Mouse (Mus musculus): ENCODE measurements at regions not wholly inside any gene's neighbourhood (a gene's known extent, or its start where the extent isn't known, plus 50 kb on each side); places are given as distances from the start of the nearest gene placed in this dataset.
A peak's percentile ranks its signal among the peaks of the same experiment; 100 is the strongest.

DNA sequence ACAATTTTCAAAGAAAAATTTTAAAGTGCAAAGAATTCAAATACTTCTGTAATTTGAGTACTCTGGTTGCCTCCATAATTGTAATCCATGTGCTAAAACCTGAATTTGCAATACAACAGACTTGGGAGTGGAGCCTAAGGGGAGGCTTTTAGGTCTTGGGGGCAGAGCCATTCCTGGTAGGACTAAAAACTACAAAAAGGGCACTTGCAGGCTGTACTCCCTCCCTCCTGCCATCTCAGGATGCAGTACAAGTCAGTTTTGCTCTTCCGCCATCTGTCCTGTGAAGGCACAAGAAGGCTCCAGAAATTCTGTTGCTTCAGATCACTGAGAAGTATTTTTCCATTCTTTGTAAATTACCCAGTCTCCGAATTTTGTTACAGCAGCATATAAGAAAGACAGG lies 467.4 kb upstream of the Nox3 start:
- H3K36me3 ChIP-seq = no peaks in the 10 kb centered on the region
- no peak overlapping the region for H3K27ac ChIP-seq
- no peak overlapping the region for H3K9ac ChIP-seq
- ATAC-seq (ENCODE audit: low FRiP score, low read depth) = no peak
- H3K4me2 ChIP-seq (replicated peaks) = no peak overlapping the region
- no peaks in the 10 kb centered on the region for H3K27me3 ChIP-seq
- no peaks in the 10 kb centered on the region for H3K9me3 ChIP-seq
- H3K4me3 ChIP-seq = no peak overlapping the region
- no peaks in the 10 kb centered on the region for H3K4me1 ChIP-seq
- WGBS = 88% methylated on average over 2 of the region's 2 CpGs

DNA sequence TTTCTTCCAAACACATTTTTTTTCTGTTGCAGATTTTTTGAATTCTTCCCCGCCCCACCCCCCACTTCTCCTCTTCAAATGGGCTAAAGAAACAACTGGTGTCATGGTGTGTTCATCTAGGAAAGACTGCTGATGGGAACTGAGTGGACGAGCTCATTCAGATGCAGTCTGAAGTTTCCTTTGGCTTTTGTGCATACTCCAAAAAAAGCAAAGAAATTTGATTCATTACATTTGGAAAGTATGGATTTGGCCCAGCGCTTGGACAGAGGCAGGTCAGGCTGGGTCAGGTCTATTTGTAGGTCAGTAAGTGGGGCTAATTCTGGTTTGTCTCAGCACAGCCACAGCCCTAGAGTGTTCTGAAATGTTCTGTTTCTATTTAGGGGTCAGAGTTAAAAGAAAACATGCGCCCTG lies 477.9 kb upstream of the Nox3 start:
- Histone ChIP-seq H3K9ac (no peak overlapping the region), H3K4me3 (no peak overlapping the region), H3K27me3 (no peaks in the 10 kb centered on the region), H3K36me3 (no peaks in the 10 kb centered on the region), H3K4me2 (replicated peaks) (no peak overlapping the region), H3K4me1 (peaks cover 12% of the 10 kb centered on the region), H3K9me3 (no peaks in the 10 kb centered on the region), H3K27ac (no peak overlapping the region)
- ATAC-seq (ENCODE audit: low FRiP score, low read depth) = 0 out of 2 replicates have a peak, but pooled peaks have one; percentile 48
- WGBS = 33% methylated on average over 4 of the region's 4 CpGs

GRCm38 (mm10) chr17:4175006-4175405 lies 478.9 kb upstream of the Nox3 start:
- peaks cover 12% of the 10 kb centered on the region for H3K4me1 ChIP-seq
- no peak overlapping the region for H3K4me3 ChIP-seq
- no peaks in the 10 kb centered on the region; the same call in 1 of the 2 replicates for H3K9me3 ChIP-seq
- no peak for ATAC-seq (ENCODE audit: low FRiP score, low read depth)
- no peak overlapping the region for H3K9ac ChIP-seq
- WGBS = 83% methylated on average over 9 of the region's 9 CpGs
- no peaks in the 10 kb centered on the region for H3K27me3 ChIP-seq
- no peaks in the 10 kb centered on the region for H3K36me3 ChIP-seq
- H3K27ac ChIP-seq = no peak overlapping the region
- H3K4me2 ChIP-seq (replicated peaks) = no peak overlapping the region

- no peak overlapping the region for H3K4me2 ChIP-seq (replicated peaks)
- H3K9me3 ChIP-seq = no peaks in the 10 kb centered on the region; the same call in 1 of the 2 replicates
- no peaks in the 10 kb centered on the region for H3K27me3 ChIP-seq
- H3K4me1 ChIP-seq = peaks cover 12% of the 10 kb centered on the region
- no peak overlapping the region for H3K4me3 ChIP-seq
- H3K9ac ChIP-seq = no peak overlapping the region
- no peaks in the 10 kb centered on the region for H3K36me3 ChIP-seq
- H3K27ac ChIP-seq = no peak overlapping the region
- WGBS = 84% methylated on average over 3 of the region's 3 CpGs
- ATAC-seq (ENCODE audit: low FRiP score, low read depth) = no peak
Observed at GRCm38 (mm10) chr17:4176524-4176923, 480.5 kb upstream of the Nox3 start.

DNA sequence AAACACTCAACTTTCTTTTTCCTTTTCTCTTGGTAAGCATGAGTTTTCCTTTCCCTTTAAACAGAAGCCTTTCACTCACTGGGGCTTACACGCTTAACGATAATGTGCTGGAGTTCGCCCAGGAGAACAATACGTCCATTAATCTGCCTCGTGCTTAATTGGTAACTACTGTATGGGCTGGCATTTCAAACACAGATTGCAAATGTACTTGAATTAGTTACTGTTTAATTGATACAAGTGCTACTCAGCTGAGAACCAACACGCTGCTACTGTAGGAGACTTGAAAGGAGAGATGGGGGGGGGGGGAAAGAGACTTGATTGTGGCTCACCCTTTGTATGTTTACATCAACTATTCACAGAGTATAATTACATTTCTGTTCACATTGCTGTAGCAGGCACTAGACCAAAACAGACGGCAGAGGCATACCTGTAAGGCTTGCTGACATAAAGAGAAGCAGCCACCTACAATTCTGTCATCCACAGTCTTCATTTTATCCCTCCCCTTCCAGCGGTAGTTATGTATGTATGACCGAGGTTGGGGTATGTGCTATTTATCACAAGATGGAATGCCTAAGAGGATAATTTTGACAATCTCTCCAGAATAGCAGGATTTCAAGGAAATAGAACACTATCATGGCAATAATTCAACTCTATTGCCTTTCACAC lies 481.6 kb upstream of the Nox3 start:
- no peak for ATAC-seq (ENCODE audit: low FRiP score, low read depth)
- 34% methylated on average over 9 of the region's 9 CpGs for WGBS
- H3K27me3 ChIP-seq = no peaks in the 10 kb centered on the region

GRCm38 (mm10) chr17:4179271-4179670 lies 483.2 kb upstream of the Nox3 start:
- Histone ChIP-seq H3K4me2 (replicated peaks) (no peak overlapping the region), H3K27ac (no peak overlapping the region), H3K9me3 (no peaks in the 10 kb centered on the region; the same call in 1 of the 2 replicates), H3K9ac (no peak overlapping the region), H3K4me1 (peaks cover 5% of the 10 kb centered on the region), H3K4me3 (no peak overlapping the region), H3K27me3 (no peaks in the 10 kb centered on the region), H3K36me3 (no peaks in the 10 kb centered on the region)
- no peak for ATAC-seq (ENCODE audit: low FRiP score, low read depth)
- 48% methylated on average over 1 of the region's 1 CpGs for WGBS

More for the DNA sequence above, 481.6 kb upstream of the Nox3 start:
- no peak overlapping the region; the same call in 1 of the 2 replicates for H3K4me2 ChIP-seq (replicated peaks)
- no peaks in the 10 kb centered on the region; the same call in 1 of the 2 replicates for H3K9me3 ChIP-seq
- no peak overlapping the region for H3K4me3 ChIP-seq
- peaks cover 12% of the 10 kb centered on the region for H3K4me1 ChIP-seq
- no peaks in the 10 kb centered on the region for H3K36me3 ChIP-seq
- no peak overlapping the region for H3K9ac ChIP-seq
- no peak overlapping the region for H3K27ac ChIP-seq

DNA sequence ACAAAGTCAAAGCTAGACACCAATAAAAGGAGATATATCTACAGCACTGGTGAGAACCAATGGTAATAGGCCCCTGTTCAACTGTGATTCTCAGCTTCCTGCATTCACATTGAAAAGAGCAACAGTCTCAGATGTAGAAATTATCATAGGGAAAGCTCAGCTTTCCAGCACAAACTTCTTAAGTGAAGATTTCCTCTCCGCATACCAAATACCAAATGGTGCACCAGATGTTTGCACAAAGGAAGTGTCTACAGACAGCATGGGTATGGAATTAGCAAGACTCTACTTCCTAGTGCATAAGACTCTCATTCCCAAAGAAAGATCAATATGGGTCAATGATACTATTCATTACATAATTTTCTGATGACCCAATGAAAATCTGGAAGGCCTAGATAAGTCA lies 486.0 kb upstream of the Nox3 start:
- no peaks in the 10 kb centered on the region for H3K36me3 ChIP-seq
- no peaks in the 10 kb centered on the region; the same call in 1 of the 2 replicates for H3K9me3 ChIP-seq
- no peaks in the 10 kb centered on the region for H3K27me3 ChIP-seq
- 90% methylated on average over 1 of the region's 1 CpGs for WGBS
- H3K4me2 ChIP-seq (replicated peaks) = no peak overlapping the region
- no peak for ATAC-seq (ENCODE audit: low FRiP score, low read depth)
- H3K9ac ChIP-seq = no peak overlapping the region
- H3K4me3 ChIP-seq = no peak overlapping the region
- no peak overlapping the region for H3K27ac ChIP-seq
- no peaks in the 10 kb centered on the region for H3K4me1 ChIP-seq

DNA sequence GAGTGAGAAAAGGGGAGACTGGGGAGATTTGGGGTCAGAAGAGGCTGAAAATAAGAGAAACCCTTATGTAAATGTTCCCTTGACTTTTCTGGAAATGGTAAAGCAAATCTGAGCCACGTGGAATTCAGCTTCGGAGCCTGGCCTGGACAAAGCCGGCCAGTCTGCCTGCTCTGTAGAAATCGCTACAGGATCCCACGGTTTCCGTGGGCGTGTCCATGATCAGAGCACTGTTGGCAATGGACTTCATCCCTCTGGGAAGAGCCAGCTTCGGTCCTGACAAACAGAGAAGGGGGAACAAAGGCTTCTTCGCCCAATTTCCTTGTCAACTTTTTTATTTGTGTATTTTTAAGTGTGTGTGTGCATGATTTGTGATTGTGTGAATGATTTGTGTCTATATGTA lies 490.7 kb upstream of the Nox3 start:
- Histone ChIP-seq H3K27me3 (no peaks in the 10 kb centered on the region), H3K4me3 (no peak overlapping the region), H3K4me1 (no peaks in the 10 kb centered on the region), H3K9me3 (no peaks in the 10 kb centered on the region), H3K27ac (no peak overlapping the region), H3K36me3 (no peaks in the 10 kb centered on the region), H3K9ac (no peak overlapping the region), H3K4me2 (replicated peaks) (no peak overlapping the region)
- no peak for ATAC-seq (ENCODE audit: low FRiP score, low read depth)
- 73% methylated on average over 9 of the region's 9 CpGs for WGBS

GRCm38 (mm10) chr17:4187606-4188005 lies 491.5 kb upstream of the Nox3 start:
- Histone ChIP-seq H3K9ac (no peak overlapping the region), H3K27ac (no peak overlapping the region), H3K4me3 (no peak overlapping the region), H3K4me1 (no peaks in the 10 kb centered on the region), H3K9me3 (no peaks in the 10 kb centered on the region), H3K36me3 (no peaks in the 10 kb centered on the region), H3K27me3 (no peaks in the 10 kb centered on the region), H3K4me2 (replicated peaks) (no peak overlapping the region)
- ATAC-seq (ENCODE audit: low FRiP score, low read depth) = no peak
- 85% methylated on average over 4 of the region's 4 CpGs for WGBS

DNA sequence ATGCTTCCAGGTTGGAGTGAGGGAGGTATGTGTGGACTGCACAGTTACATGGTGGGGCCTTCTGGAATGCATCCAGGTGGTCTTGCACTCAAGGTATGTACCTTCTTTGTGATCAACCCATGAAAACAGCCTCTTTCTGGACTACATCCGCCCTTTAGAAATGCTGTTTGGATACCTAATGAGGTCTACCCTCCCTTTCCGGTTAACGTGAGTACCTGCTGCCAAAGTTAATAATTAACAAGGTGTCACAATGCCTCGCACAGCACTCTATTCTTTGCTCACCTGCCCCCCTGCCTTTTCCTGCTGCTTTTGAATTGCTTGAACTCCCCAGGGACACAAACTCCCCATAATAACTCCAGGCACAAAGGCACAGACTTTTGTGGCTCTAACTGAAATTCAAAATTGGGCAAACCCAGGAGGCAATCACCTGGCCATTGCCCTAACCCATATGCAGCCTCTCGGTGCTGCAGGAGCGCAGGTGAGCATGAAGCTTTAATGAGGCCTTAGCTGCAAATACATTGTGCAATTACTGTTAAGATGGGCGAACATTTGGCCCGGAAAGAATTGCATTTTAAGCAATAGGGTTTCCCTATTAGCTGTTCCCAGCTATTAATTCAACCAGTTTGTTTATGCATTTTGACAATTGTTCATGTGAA lies 500.9 kb upstream of the Nox3 start:
- WGBS = 45% methylated on average over 8 of the region's 8 CpGs
- H3K27me3 ChIP-seq = no peaks in the 10 kb centered on the region
- H3K9ac ChIP-seq = no peak overlapping the region
- no peak overlapping the region for H3K27ac ChIP-seq
- H3K4me2 ChIP-seq (replicated peaks) = no peak overlapping the region
- H3K9me3 ChIP-seq = no peaks in the 10 kb centered on the region
- peaks cover 7% of the 10 kb centered on the region for H3K4me1 ChIP-seq
- H3K36me3 ChIP-seq = no peaks in the 10 kb centered on the region
- no peak overlapping the region for H3K4me3 ChIP-seq
- peak; percentile 28; the same call in 1 of the 2 replicates for ATAC-seq (ENCODE audit: low FRiP score, low read depth)

GRCm38 (mm10) chr17:4198001-4198400 lies 501.9 kb upstream of the Nox3 start:
- no peaks in the 10 kb centered on the region for H3K36me3 ChIP-seq
- H3K4me3 ChIP-seq = no peak overlapping the region
- H3K9ac ChIP-seq = no peak overlapping the region
- no peak overlapping the region for H3K27ac ChIP-seq
- H3K4me2 ChIP-seq (replicated peaks) = no peak overlapping the region
- peaks cover 7% of the 10 kb centered on the region for H3K4me1 ChIP-seq
- no peaks in the 10 kb centered on the region for H3K9me3 ChIP-seq
- H3K27me3 ChIP-seq = no peaks in the 10 kb centered on the region
- ATAC-seq (ENCODE audit: low FRiP score, low read depth) = no peak
- WGBS = 80% methylated on average over 3 of the region's 3 CpGs

- Histone ChIP-seq H3K9ac (no peak overlapping the region), H3K4me1 (peaks cover 7% of the 10 kb centered on the region), H3K9me3 (no peaks in the 10 kb centered on the region), H3K4me2 (replicated peaks) (no peak overlapping the region), H3K27ac (no peak overlapping the region), H3K27me3 (no peaks in the 10 kb centered on the region), H3K4me3 (no peak overlapping the region), H3K36me3 (no peaks in the 10 kb centered on the region)
- WGBS = 84% methylated on average over 2 of the region's 2 CpGs
- no peak; the same call in 1 of the 2 replicates for ATAC-seq (ENCODE audit: low FRiP score, low read depth)
Observed at GRCm38 (mm10) chr17:4199698-4200153, 503.7 kb upstream of the Nox3 start.

Data from limb, embryonic 13.5 days (tissue).